Mouse (Mus musculus) CH12.LX (cell line): ENCODE measurements around the gene Nol4l.

Experiments
- CTCF ChIP-seq, 2 experiments: IDR thresholded peaks in 1 of 2; conservative IDR thresholded peaks in 1 of 2; 2 replicates each; pipeline ENCODE4 v1.5.1; 2011 to 2012; ENCODE audit warnings: low read depth in 2 of 2, low read length in 2 of 2, improper control_type of control experiment in 1 of 2, inconsistent platforms in 1 of 2, mild to moderate bottlenecking in 1 of 2, moderate library complexity in 1 of 2
- JUND ChIP-seq: conservative IDR thresholded peaks from 2 replicates; pipeline ENCODE4 v1.6.1; 2011; ENCODE audit warnings: low read depth, low read length, improper control_type of control experiment
- NELFE ChIP-seq: IDR thresholded peaks from 2 replicates; pipeline ENCODE4 v1.6.1; 2011; ENCODE audit warnings: low read depth, low read length, improper control_type of control experiment
- POLR2A ChIP-seq: IDR thresholded peaks from 2 replicates; pipeline ENCODE4 v1.6.1; 2011; ENCODE audit warnings: low read depth, mild to moderate bottlenecking, improper control_type of control experiment, low read length
- POLR2AphosphoS2 ChIP-seq: IDR thresholded peaks from 2 replicates; pipeline ENCODE4 v1.6.1; 2011; ENCODE audit warnings: low read depth, low read length, improper control_type of control experiment
- UBTF ChIP-seq: IDR thresholded peaks from 2 replicates; pipeline ENCODE4 v1.6.1; 2012; ENCODE audit warnings: low read depth, mild to moderate bottlenecking, inconsistent platforms, low read length, improper control_type of control experiment, moderate library complexity
- ZMIZ1 ChIP-seq: IDR thresholded peaks from 2 replicates; pipeline ENCODE4 v1.6.1; 2012; ENCODE audit warnings: low read depth, mild to moderate bottlenecking, inconsistent platforms, low read length, improper control_type of control experiment
- ZNF384 ChIP-seq: IDR thresholded peaks from 2 replicates; pipeline ENCODE4 v1.6.1; 2012; ENCODE audit warnings: low read depth, low read length, improper control_type of control experiment, inconsistent platforms

DNA sequence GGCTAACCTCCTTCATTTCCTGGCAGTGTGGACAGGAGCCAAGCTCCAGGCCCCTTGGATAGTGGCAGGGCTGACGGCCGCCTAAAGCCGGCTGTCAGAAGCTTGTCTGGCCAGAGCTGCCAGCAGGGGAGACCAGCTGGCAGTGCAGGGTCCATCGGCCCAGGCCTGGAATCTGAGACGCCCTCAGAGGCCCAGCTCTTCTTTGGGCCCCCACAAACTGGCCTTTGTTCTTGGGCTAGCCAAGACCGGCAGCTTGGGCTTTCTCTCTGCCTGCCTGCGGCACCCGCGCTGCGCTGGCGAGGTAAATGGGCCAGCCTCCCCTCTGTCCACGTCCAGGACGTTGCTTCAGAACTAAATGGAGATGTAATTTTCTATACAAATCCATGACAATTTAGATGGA, 32.9 kb downstream of the Nol4l start:
- no peak for TF ChIP-seq CTCF (conservative IDR thresholded peaks at IDR 0.05 in 1 of 2, IDR thresholded peaks at IDR 0.05 in 1 of 2; ENCODE audit: low read depth in 2 of 2, low read length in 2 of 2)
- TF ChIP-seq ZMIZ1, result no peak
- no peak for TF ChIP-seq POLR2A
- no peak for TF ChIP-seq UBTF
- TF ChIP-seq JUND, result no peak
- no peak for TF ChIP-seq ZNF384
- no peak for TF ChIP-seq POLR2AphosphoS2
- no peak for TF ChIP-seq NELFE
